Mouse (Mus musculus) urinary bladder, adult 18-20 months (tissue): ENCODE measurements around the gene Gsk3b.

Experiments used
- DNase-seq, 2 experiments: peaks; one replicate each; pipeline ENCODE4 v3.0.0; 2022; ENCODE audit warnings: low spot score in 2 of 2, mixed read lengths in 2 of 2

The Gsk3b gene

GRCm38 (mm10) chr16:38279794-38280193, 191.0 kb downstream of the Gsk3b start:
- no peak for DNase-seq

- DNase-seq = no peak
Measured at GRCm38 (mm10) chr16:38280951-38281350, 192.2 kb downstream of the Gsk3b start.

- no peak for DNase-seq
Measured at GRCm38 (mm10) chr16:38282559-38283160, 193.9 kb downstream of the Gsk3b start.

GRCm38 (mm10) chr16:38283300-38283699, 194.5 kb downstream of the Gsk3b start:
- DNase-seq = no peak

- DNase-seq = no peak
Measured at GRCm38 (mm10) chr16:38285801-38286200, 197.0 kb downstream of the Gsk3b start.

- DNase-seq = no peak
Measured at GRCm38 (mm10) chr16:38286541-38286940, 197.7 kb downstream of the Gsk3b start.

- DNase-seq = no peak
Measured at GRCm38 (mm10) chr16:38287357-38287756, 198.6 kb downstream of the Gsk3b start.

GRCm38 (mm10) chr16:38287762-38288161, 199.0 kb downstream of the Gsk3b start:
- DNase-seq = no peak

- DNase-seq = no peak
Measured at GRCm38 (mm10) chr16:38288851-38289250, 200.1 kb downstream of the Gsk3b start.

GRCm38 (mm10) chr16:38290151-38290550, 201.3 kb downstream of the Gsk3b start:
- no peak for DNase-seq

GRCm38 (mm10) chr16:38294685-38295348, 206.0 kb downstream of the Gsk3b start, which contains the start of gene Nr1i2:
Gene Nr1i2 (minus strand): TSS chr16:38294824.
- no peak for DNase-seq

- no peak for DNase-seq
Measured at GRCm38 (mm10) chr16:38295349-38295930, 206.6 kb downstream of the Gsk3b start.
